Mouse (Mus musculus) Patski (cell line): Measurements from ENCODE around the gene Plxna2. TPM values are rescaled to one million over a fixed set of nuclear protein-coding genes. Genes with fewer than 3 reads are reported as not detected.

Experiments
- ATAC-seq: fragments of 100-300 bp; one replicate; pipeline ENCODE4 v1.8.0; 2021
- CTCF ChIA-PET: fragments of 350-600 bp; sonication (Branson Sonifier 250); formaldehyde crosslinking; loops from one replicate; lab custom pipeline; 2022; ENCODE audit warnings: inconsistent platforms; lab: Charles Lee
- POLR2A ChIA-PET: fragments of 350-600 bp; sonication (Branson Sonifier 250); formaldehyde crosslinking; loops from one replicate; lab custom pipeline; 2022; ENCODE audit warnings: antibody characterized with exemption, inconsistent platforms; lab: Charles Lee
- DNase-seq: peaks from one replicate; pipeline ENCODE4 v3.0.0-alpha.2; 2011; ENCODE audit warnings: low read depth, low spot score
- H3K27me3 ChIP-seq: fragments of 371-371 bp; one replicate; pipeline ENCODE4 v1.5.1; 2021
- CTCF ChIP-seq: fragments of 100-300 bp; IDR thresholded peaks from one replicate; pipeline ENCODE4 v1.5.1; 2021
- in situ Hi-C: fragments of 300-500 bp; cut with MboI; formaldehyde crosslinking; loops from 3 replicates; pipeline ENCODE4 v1.11.1; 2018; ENCODE audit warnings: low pct_unique_long_range_greater_than_20kb, mixed read lengths
- polyA plus RNA-seq: library from polyadenylated mRNA; unstranded; gene quantifications from one replicate; pipeline ENCODE4 v1.2.3, GENCODE M21; 2021

Plxna2 gene
- polyA plus RNA-seq, 1 experiment from 2014 or later, result 26.2 TPM

- CTCF ChIA-PET, result interaction anchor here (1.0 to 1.8 kb wide), 3 partner anchors 13 to 24 kb away, joined by 3 to 7 read pairs (median 3); no protein-coding TSS in a partner anchor
- in situ Hi-C loops, result no loop called here
- DNase-seq (no peak), ATAC-seq (no peak)
- POLR2A ChIA-PET, result interaction anchor here (0.6 kb wide), 1 partner anchor 15 kb away, joined by 4 read pairs; no protein-coding TSS in a partner anchor
- H3K27me3 ChIP-seq, result no peaks in the 10 kb centered on the region
- TF ChIP-seq CTCF, result no peak
Measured at GRCm38 (mm10) chr1:194746332-194747249, 128.6 kb downstream of the Plxna2 start.

- TF ChIP-seq CTCF, result no peak
- CTCF ChIA-PET, result interaction anchor here (1.0 to 1.8 kb wide), 2 partner anchors 14 to 25 kb away, joined by 3 to 7 read pairs; no protein-coding TSS in a partner anchor
- in situ Hi-C loops, result no loop called here
Measured at GRCm38 (mm10) chr1:194747258-194747657, 129.2 kb downstream of the Plxna2 start.

DNA sequence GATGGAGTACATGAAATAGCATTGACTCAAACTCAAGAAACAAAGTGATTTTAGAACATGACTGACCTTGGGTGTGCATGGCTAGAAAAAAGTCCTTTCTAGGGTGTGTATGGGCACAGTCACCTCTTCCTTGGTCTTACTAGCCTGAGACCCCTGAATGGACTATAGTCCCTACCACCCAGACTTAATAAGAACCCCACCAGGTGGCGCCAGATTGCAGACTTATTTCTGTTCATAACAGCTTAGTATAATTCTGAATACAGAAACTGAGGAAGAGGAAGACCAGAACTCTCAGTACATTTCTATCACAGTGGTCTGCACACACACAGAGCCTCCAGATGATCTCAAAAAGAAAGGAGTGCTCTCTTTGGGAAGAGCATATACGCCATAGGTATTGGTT lies 135.2 kb downstream of the Plxna2 start:
- in situ Hi-C loops, result no loop called here
- DNase-seq (no peak), ATAC-seq (no peak)
- peak; percentile 68 for TF ChIP-seq CTCF
- ChIA-PET POLR2A (no interaction called here), CTCF (interaction anchor here (1.0 to 3.1 kb wide), 5 partner anchors 10 to 95 kb away, joined by 3 to 18 read pairs (median 3); no protein-coding TSS in a partner anchor)
- no peaks in the 10 kb centered on the region for H3K27me3 ChIP-seq

More at GRCm38 (mm10) chr1:194747258-194747657, 129.2 kb downstream of the Plxna2 start:
- POLR2A ChIA-PET, result interaction anchor here (0.6 kb wide), 1 partner anchor 14 kb away, joined by 4 read pairs; no protein-coding TSS in a partner anchor
- DNase-seq (no peak), ATAC-seq (no peak)
- H3K27me3 ChIP-seq, result no peaks in the 10 kb centered on the region

GRCm38 (mm10) chr1:194756001-194756400 lies 138.0 kb downstream of the Plxna2 start:
- H3K27me3 ChIP-seq, result no peaks in the 10 kb centered on the region
- in situ Hi-C loops, result no loop called here
- TF ChIP-seq CTCF, result no peak
- no peak for ATAC-seq
- CTCF ChIA-PET, result interaction anchor here (2.2 kb wide), 1 partner anchor 11 kb away, joined by 5 read pairs; no protein-coding TSS in a partner anchor
- no peak for DNase-seq
- POLR2A ChIA-PET, result interaction anchor here (0.9 kb wide), 1 partner anchor 14 kb away, joined by 3 read pairs; no protein-coding TSS in a partner anchor

DNA sequence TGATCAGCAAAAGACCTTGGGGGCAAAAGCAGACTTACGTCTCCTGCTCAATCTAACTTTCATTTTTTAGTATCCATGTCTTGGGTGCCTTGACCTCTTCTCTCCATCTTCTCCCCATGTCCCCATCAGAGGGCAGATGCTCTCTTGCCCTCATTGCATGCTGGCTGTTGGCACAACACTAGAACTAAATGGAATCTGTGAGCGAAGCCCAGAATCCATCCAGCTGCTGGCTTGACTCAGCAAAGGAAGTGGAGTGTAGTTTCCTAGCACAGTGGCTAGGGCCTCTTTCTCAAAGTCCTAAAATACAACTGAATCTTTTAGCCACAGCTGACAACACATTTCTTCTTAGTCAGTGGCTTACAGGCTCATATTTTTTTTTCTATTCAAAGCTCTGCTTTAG lies 138.4 kb downstream of the Plxna2 start:
- no peak for DNase-seq
- in situ Hi-C loops, result no loop called here
- ChIA-PET CTCF (interaction anchor here (2.2 kb wide), 1 partner anchor 10 kb away, joined by 5 read pairs; no protein-coding TSS in a partner anchor), POLR2A (interaction anchor here (0.9 kb wide), 1 partner anchor 14 kb away, joined by 3 read pairs; no protein-coding TSS in a partner anchor)
- ATAC-seq, result no peak
- no peaks in the 10 kb centered on the region for H3K27me3 ChIP-seq
- no peak for TF ChIP-seq CTCF

DNA sequence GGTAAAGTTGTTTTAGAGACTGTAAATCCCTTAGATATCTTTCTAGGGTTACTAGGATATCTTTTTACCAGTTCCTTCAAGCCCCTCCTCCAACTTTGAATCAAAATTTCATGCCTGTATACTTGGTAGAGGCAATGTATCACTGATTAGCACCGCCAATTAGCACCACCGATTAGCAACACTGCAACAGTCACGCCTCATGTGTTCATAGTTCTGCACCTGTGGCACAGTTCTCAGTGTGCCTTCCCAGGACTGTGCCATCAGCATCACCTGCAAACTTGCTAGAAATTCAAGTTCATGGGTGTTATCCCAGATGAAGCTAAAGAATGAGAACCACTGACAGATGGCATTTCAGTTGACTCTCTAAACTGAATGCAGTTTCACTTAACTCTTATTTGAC lies 138.8 kb downstream of the Plxna2 start:
- TF ChIP-seq CTCF, result no peak
- H3K27me3 ChIP-seq, result no peaks in the 10 kb centered on the region
- in situ Hi-C loops, result no loop called here
- ChIA-PET CTCF (interaction anchor here (1.1 to 2.2 kb wide), 6 partner anchors 10 to 137 kb away, joined by 3 to 7 read pairs (median 4); no protein-coding TSS in a partner anchor), POLR2A (interaction anchor here (0.9 kb wide), 1 partner anchor 14 kb away, joined by 3 read pairs; no protein-coding TSS in a partner anchor)
- ATAC-seq (no peak), DNase-seq (no peak)

DNA sequence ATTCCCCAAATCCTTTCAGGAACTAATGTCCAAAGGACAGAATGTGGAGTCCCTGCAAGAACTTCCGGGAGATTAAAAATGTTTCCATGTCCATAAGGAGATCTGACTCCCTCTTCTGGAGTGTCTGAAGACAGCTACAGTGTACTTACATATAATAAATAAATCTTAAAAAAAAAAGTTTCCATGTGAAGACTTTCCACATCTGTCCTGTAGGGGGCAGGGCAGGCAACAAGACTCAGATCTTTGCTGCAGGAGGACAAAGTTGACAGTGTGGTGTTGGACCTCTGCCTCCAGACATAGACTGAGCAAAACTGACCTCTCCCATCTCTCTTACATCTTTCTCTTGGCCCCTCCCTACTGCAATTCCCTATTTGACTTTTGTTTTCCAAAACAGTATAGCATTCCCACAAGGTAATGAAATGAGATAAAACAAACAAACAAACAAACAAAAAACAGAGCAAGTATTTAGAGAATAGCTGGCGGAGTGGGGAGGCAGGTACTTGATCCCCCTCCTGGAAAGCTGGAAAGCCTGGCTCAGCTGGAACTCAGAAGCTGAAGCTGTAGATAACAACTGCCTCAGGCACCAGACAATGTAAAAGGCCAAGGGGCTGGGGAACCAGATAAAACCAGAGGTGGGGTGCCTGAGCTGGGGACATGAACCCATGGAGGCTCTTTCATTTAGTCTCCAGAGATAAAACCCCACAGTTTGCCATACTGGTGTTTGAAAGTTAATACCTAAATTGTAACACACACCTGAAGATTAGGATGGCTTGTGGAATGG lies 143.6 kb downstream of the Plxna2 start:
- in situ Hi-C loops, result loop anchor here (5.0 kb wide), 1 partner anchor 196 kb away; no protein-coding TSS in a partner anchor
- no peak for DNase-seq
- ATAC-seq, result no peak
- H3K27me3 ChIP-seq, result no peaks in the 10 kb centered on the region
- CTCF ChIA-PET, result interaction anchor here (1.3 to 2.2 kb wide), 3 partner anchors 15 to 55 kb away, joined by 3 to 7 read pairs (median 6); no protein-coding TSS in a partner anchor
- POLR2A ChIA-PET, result interaction anchor here (0.7 kb wide), 1 partner anchor 14 kb away, joined by 4 read pairs; no protein-coding TSS in a partner anchor
- TF ChIP-seq CTCF, result peak; percentile 73

DNA sequence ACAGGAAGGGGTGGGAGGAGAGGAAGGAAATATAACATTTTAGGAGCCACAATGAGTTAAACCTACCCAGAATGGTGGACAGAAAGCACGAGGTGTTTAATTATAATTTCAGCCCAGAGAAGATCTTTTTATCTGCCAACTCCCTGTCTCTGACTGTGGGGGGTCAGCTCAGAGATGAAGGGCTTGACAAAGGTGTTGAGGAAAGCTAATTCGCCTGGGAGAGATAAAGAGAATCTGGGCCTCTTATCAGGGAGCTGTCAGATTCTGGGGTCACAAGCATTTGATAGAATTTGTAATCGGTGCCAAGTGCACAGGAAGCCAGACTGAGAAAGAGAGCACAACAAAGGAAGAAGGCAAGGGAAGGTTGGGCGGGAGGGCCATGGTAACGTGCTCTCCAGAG lies 144.9 kb downstream of the Plxna2 start:
- POLR2A ChIA-PET, result no interaction called here
- CTCF ChIA-PET, result no interaction called here
- in situ Hi-C loops, result loop anchor here (5.0 kb wide), 1 partner anchor 194 kb away; no protein-coding TSS in a partner anchor
- ATAC-seq, result no peak
- TF ChIP-seq CTCF, result no peak
- DNase-seq, result no peak
- no peaks in the 10 kb centered on the region for H3K27me3 ChIP-seq

- H3K27me3 ChIP-seq, result no peaks in the 10 kb centered on the region
- TF ChIP-seq CTCF, result no peak
- ChIA-PET CTCF (interaction anchor here (2.0 kb wide), 1 partner anchor 14 kb away, joined by 6 read pairs; no protein-coding TSS in a partner anchor), POLR2A (no interaction called here)
- ATAC-seq (no peak), DNase-seq (no peak)
- in situ Hi-C loops, result loop anchor here (5.0 kb wide), 1 partner anchor 192 kb away; no protein-coding TSS in a partner anchor
Measured at GRCm38 (mm10) chr1:194764951-194765350, 146.9 kb downstream of the Plxna2 start.
